Mouse (Mus musculus) thymus, postnatal 4 days (tissue): ENCODE measurements around the gene Rabif.
"Not testable (repeated sequence)": the region's sequence is repeated elsewhere in the genome, so short reads cannot be mapped to it uniquely, and the experiment has no call there.

ENCODE experiments used
- DNase-seq: peaks from one replicate; pipeline ENCODE4 v3.0.0; 2021

Rabif gene

GRCm38 (mm10) chr1:134494428-134495215, at the start of gene Rabif:
Rabif (plus strand) TSS chr1:134494648.
- DNase-seq, result peak; percentile 99

DNA sequence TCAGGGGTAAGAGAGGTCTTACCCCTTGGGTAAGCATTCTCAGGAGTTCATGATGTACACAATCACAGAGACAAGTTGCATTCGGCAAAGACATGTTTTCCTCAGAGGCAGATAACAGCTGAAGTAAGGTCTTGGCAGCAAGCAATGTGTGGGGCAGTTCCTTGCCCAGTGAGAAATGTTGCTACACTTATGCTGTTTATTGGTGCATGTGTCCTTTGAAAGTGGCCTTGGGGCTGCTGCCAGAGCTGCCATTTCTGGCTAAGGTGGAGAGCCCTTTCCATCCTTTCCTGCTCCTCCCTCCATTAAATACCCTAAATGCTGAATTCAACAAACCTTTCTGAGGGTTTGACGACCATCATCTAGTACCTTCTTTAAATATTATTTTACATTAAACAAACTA, 49.0 kb upstream of the Rabif start:
- no peak for DNase-seq

DNA sequence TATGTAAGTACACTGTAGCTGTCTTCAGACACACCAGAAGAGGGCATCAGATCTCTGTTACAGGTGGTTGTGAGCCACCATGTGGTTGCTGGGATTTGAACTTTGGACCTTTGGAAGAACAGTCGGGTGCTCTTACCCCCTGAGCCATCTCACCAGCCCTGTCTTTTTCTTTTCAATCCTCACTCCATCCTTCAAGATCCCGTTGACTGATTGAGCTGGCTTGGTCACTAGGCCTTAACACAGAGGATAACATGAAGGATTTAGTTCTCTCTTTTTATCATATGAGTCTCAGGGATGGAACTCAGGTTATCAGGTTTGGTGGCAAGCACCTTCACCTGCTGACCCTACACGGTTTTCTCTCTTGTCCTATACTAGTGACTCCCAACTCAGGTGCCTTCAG, 45.9 kb upstream of the Rabif start:
- not testable (repeated sequence) for DNase-seq

- no peak for DNase-seq
Observed at GRCm38 (mm10) chr1:134450201-134450600, 44.2 kb upstream of the Rabif start.

DNA sequence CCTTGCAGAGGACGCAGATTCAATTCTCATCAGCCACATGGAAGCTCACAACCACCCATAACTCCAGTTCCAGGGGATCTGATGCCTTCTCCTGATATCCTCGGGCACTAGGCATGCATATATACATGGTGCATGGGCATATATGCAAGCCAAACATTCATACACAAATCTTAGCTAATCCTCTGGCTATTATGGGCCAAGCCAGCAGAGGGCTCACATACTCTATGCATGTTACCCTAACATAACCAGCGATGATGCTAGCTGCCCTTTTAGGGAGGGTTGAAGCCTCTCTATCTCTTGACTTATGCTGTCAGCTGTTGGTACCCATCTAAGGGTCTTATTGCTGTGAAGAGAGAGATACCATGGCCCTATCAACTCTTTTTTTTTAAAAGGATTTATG, 43.5 kb upstream of the Rabif start:
- peak; percentile 81 for DNase-seq

- DNase-seq, result peak; percentile 99
Observed at GRCm38 (mm10) chr1:134454904-134455824, 39.3 kb upstream of the Rabif start, which contains the start of gene Klhl12. Klhl12 (plus strand) TSS chr1:134455531.

DNA sequence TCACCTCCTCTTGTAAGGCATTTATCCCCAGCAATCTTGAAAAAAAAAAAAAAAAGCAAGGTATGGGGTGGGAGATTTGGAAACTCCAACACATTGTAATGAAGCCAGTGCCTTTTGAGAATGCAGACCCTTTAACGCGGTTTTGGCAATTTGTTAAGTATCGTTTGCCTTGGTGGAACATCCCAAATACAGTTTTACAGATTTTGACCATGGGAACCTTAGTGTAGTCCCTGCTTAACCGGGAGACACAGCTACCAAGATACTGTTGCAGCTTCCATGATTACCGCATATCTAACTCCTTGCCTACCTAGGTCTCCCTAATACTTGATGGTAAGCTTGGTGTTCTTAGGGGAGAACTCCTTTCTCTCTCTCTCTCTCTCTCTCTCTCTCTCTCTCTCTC, 38.4 kb upstream of the Rabif start:
- DNase-seq, result no peak

DNA sequence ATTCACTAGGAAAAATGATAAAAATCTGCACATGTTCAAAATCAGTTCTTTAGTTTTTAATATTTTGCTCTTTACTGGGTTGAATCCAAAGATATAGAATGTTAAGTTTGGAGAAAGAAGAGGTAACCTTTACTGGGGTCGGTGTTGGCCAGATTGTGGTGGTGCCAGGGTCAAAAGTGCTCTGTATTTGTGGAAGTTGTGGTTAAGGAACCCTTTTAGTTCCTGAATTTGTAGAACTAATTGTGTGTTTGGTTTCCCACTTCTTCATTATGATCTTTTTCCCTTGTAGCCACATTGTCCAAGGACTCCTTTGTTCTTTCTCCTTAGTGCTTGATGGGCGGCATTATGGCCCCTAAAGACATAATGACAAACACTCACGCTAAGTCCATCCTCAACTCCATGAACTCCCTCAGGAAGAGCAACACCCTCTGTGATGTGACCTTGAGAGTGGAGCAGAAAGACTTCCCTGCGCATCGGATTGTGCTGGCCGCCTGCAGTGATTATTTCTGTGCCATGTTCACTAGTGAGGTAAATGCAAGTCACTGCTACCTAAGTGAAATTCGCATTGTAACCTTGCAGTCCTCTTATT, 36.2 kb upstream of the Rabif start:
- DNase-seq, result no peak

GRCm38 (mm10) chr1:134460294-134461284, 33.9 kb upstream of the Rabif start:
- no peak for DNase-seq

GRCm38 (mm10) chr1:134484623-134485022, 9.8 kb upstream of the Rabif start:
- no peak for DNase-seq

- DNase-seq, result no peak
Observed at GRCm38 (mm10) chr1:134490903-134491801, 3.3 kb upstream of the Rabif start.

- DNase-seq, result no peak
Observed at GRCm38 (mm10) chr1:134492276-134492675, 2.2 kb upstream of the Rabif start.

DNA sequence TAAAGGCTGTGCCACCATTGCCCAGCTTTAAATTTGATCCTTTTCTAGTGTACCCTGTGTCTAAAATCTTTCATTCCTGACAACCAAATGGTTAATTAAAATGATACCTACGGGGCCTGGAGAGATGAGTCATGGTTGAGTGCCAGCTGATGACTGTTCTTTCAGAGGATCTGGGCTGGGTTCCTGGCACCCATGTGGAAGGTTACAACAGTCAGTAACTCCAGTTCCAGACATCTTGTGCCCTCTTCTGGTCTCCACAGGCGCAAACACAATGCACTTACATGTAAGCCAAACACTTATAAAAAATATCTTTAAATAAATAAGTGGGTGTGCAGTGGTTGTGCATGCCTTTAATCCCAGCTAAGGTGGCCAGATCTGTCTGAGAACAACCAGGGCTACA, 952 bp upstream of the Rabif start:
- DNase-seq, result no peak

GRCm38 (mm10) chr1:134493956-134494355, 492 bp upstream of the Rabif start:
- DNase-seq, result no peak

DNA sequence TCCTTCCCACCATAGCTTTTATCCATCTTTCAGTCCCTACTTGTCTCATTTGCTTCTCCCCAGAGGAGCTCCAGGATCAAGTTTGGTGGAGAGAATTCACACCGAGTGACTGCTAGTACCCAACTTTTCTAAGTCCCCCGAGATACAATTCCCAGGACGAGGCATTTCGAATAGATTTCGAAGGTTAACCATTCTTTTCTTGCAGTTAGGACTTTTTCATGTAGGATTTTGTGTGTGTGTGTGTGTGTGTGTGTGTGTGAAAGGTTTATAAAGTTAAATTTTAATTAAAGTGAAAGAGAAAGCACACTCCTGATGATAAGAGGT, 730 bp downstream of the Rabif start:
- no peak for DNase-seq

GRCm38 (mm10) chr1:134495991-134496390, 1.5 kb downstream of the Rabif start:
- DNase-seq, result no peak

- DNase-seq, result no peak
Observed at GRCm38 (mm10) chr1:134500916-134501315, 6.5 kb downstream of the Rabif start.

DNA sequence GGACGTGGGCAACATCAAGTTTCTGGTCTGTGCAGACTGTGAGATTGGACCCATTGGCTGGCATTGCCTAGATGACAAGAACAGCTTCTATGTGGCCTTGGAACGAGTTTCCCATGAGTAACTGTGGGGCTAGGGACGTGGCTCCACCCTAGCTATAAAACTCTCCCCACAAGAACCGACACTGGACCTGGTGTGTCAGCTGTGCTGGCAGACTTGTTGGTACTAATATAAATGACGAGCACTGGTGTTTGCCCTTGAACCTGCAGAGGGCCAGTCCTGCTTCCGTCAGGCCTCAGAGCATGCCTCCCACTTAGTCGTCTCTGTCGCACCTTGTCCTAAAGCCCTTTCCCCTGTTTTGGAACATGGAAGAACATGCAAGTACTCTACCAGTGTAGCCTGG, 11.8 kb downstream of the Rabif start:
- no peak for DNase-seq

GRCm38 (mm10) chr1:134510018-134510417, 15.6 kb downstream of the Rabif start:
- peak; percentile 63 for DNase-seq

DNA sequence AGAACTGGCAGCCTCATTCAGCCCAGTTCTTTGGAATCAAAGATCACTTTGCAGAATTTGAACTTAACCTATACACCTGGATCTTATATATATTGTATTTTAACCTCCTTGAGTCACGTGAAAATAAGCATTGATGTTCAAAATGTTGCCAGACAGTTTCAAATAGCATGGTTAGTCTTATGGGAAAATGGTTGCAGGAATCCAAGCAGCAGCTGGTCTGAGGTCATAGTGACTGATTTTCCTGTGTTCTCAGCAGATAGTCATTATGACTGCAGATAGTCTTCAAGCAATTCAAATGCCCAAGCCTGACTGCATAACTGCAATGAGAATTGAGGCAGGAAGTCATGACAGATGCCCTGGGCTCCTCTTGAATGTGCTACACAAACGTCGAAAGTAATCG, 17.7 kb downstream of the Rabif start:
- no peak for DNase-seq

- no peak for DNase-seq
Observed at GRCm38 (mm10) chr1:134512584-134512983, 18.1 kb downstream of the Rabif start.
